Mouse (Mus musculus) 416B (cell line): ENCODE measurements around the gene Eml6.
"Not testable (repeated sequence)": the region's sequence is repeated elsewhere in the genome, so short reads cannot be mapped to it uniquely, and the experiment has no call there.

Experiments
- DNase-seq: peaks from one replicate; pipeline ENCODE4 v3.0.0; 2011; ENCODE audit warnings: low read depth

Eml6 gene

GRCm38 (mm10) chr11:30025835-30026472 is at the start of gene Eml6:
TSS of gene Eml6 (minus strand) at chr11:30026033.
- peak; percentile 99 for DNase-seq

GRCm38 (mm10) chr11:30057299-30057698 is 31.5 kb upstream of the Eml6 start:
- peak; percentile 71 for DNase-seq

- no peak for DNase-seq
Measured at GRCm38 (mm10) chr11:30025144-30025543, 689 bp downstream of the Eml6 start.

GRCm38 (mm10) chr11:30024261-30025071 is 1.4 kb downstream of the Eml6 start:
- DNase-seq: no peak

GRCm38 (mm10) chr11:29986257-29986656 is 39.6 kb downstream of the Eml6 start:
- peak; percentile 21 for DNase-seq

GRCm38 (mm10) chr11:29968874-29969273 is 57.0 kb downstream of the Eml6 start:
- no peak for DNase-seq

- no peak for DNase-seq
Measured at GRCm38 (mm10) chr11:29959366-29959765, 66.5 kb downstream of the Eml6 start.

GRCm38 (mm10) chr11:29944661-29945060 is 81.2 kb downstream of the Eml6 start:
- DNase-seq: no peak

- no peak for DNase-seq
Measured at GRCm38 (mm10) chr11:29924332-29924731, 101.5 kb downstream of the Eml6 start.

GRCm38 (mm10) chr11:29923851-29924250 is 102.0 kb downstream of the Eml6 start:
- peak; percentile 26 for DNase-seq

GRCm38 (mm10) chr11:29913180-29913579 is 112.7 kb downstream of the Eml6 start:
- DNase-seq: no peak

GRCm38 (mm10) chr11:29909330-29909729 is 116.5 kb downstream of the Eml6 start:
- no peak for DNase-seq

GRCm38 (mm10) chr11:29885160-29885559 is 140.7 kb downstream of the Eml6 start:
- DNase-seq: peak; percentile 82

GRCm38 (mm10) chr11:29884355-29884754 is 141.5 kb downstream of the Eml6 start:
- DNase-seq: no peak

GRCm38 (mm10) chr11:29883024-29883423 is 142.8 kb downstream of the Eml6 start:
- no peak for DNase-seq

GRCm38 (mm10) chr11:29879641-29880040 is 146.2 kb downstream of the Eml6 start:
- DNase-seq: peak; percentile 90

- DNase-seq: no peak
Measured at GRCm38 (mm10) chr11:29877981-29878380, 147.9 kb downstream of the Eml6 start.

GRCm38 (mm10) chr11:29877280-29877679 is 148.6 kb downstream of the Eml6 start:
- no peak for DNase-seq

- not testable (repeated sequence) for DNase-seq
Measured at GRCm38 (mm10) chr11:29874781-29875180, 151.1 kb downstream of the Eml6 start.

- DNase-seq: no peak
Measured at GRCm38 (mm10) chr11:29870174-29870573, 155.7 kb downstream of the Eml6 start.

GRCm38 (mm10) chr11:29864269-29864668 is 161.6 kb downstream of the Eml6 start:
- DNase-seq: peak; percentile 11

- DNase-seq: peak; percentile 66
Measured at GRCm38 (mm10) chr11:29861750-29862397, 164.0 kb downstream of the Eml6 start.

GRCm38 (mm10) chr11:29861040-29861439 is 164.8 kb downstream of the Eml6 start:
- DNase-seq: no peak
